Mouse (Mus musculus) midbrain, embryonic 11.5 days (tissue): ENCODE results near the gene Zfpm1. TPM values are rescaled to one million over a fixed set of nuclear protein-coding genes. Genes with fewer than 3 reads are reported as not detected.
A peak's percentile ranks its signal among the peaks of the same experiment; 100 is the strongest.
"Not testable (repeated sequence)": the region's sequence is repeated elsewhere in the genome, so short reads cannot be mapped to it uniquely, and the experiment has no call there.

Experiments used
- ATAC-seq: fragments of 200-750 bp; cut with Nextera tagmentation; 2 replicates; pipeline ENCODE4 v1.8.0; 2017; ENCODE audit warnings: moderate TSS enrichment, moderate library complexity; ENCODE audit not compliant: low FRiP score
- DNase-seq: peaks from one replicate; pipeline ENCODE4 v3.0.0; 2015; ENCODE audit warnings: low spot score; ENCODE audit errors: missing footprints
- H3K27ac ChIP-seq: fragments of 300-500 bp; sonication (generic); 2 replicates; pipeline ENCODE4 v1.5.1; 2014; ENCODE audit warnings: low read depth, low read length
- H3K27me3 ChIP-seq: fragments of 300-500 bp; sonication (generic); 2 replicates; pipeline ENCODE4 v1.6.1; 2014; ENCODE audit warnings: mild to moderate bottlenecking, low read length, moderate library complexity, mixed read lengths; ENCODE audit not compliant: control insufficient read depth, insufficient read depth
- H3K36me3 ChIP-seq: fragments of 300-500 bp; sonication (generic); 2 replicates; pipeline ENCODE4 v1.6.1; 2014; ENCODE audit warnings: mild to moderate bottlenecking, low read length, moderate library complexity, mixed read lengths; ENCODE audit not compliant: control insufficient read depth, insufficient read depth
- H3K4me1 ChIP-seq: fragments of 300-500 bp; sonication (generic); 2 replicates; pipeline ENCODE4 v1.6.1; 2014; ENCODE audit warnings: low read length; ENCODE audit not compliant: control insufficient read depth, insufficient read depth
- H3K4me2 ChIP-seq: fragments of 300-500 bp; sonication (generic); 2 replicates; pipeline ENCODE4 v1.6.1; 2014; ENCODE audit warnings: mild to moderate bottlenecking, moderate library complexity
- H3K4me3 ChIP-seq: fragments of 300-500 bp; sonication (generic); 2 replicates; pipeline ENCODE4 v1.5.1; 2014; ENCODE audit warnings: low read depth, low read length
- H3K9ac ChIP-seq: fragments of 300-500 bp; sonication (generic); 2 replicates; pipeline ENCODE4 v1.6.1; 2014; ENCODE audit warnings: low read length
- H3K9me3 ChIP-seq: fragments of 300-500 bp; sonication (generic); 2 replicates; pipeline ENCODE4 v1.6.1; 2016; ENCODE audit warnings: low read length; ENCODE audit not compliant: control insufficient read depth
- WGBS: fragments of 180-500 bp; shearing (Covaris S2); extraction: QIAGEN DNeasy Blood & Tissue Kit; methylation state at CpG from one replicate; pipeline ENCODE4 v1.1.7; 2014; 5-methylcytosine and 5-hydroxymethylcytosine counted together
- polyA plus RNA-seq: library from polyadenylated mRNA; unstranded; fragments of >200 nt; fragmentation: Nextera tagmentation; extraction: Ambion mirVana; gene quantifications from 2 replicates; pipeline ENCODE4 v1.2.1, GENCODE M21; 2014

Zfpm1 gene
- polyA plus RNA-seq, 1 experiment from 2014 or later: 1.8 TPM

- DNase-seq (no peak), ATAC-seq (no peak)
- Histone ChIP-seq H3K9me3 (no peaks in the 10 kb centered on the region), H3K36me3 (no peaks in the 10 kb centered on the region), H3K9ac (no peak overlapping the region), H3K4me2 (no peak overlapping the region), H3K27ac (peak overlapping the region; percentile 30; the same call in 1 of the 2 replicates), H3K27me3 (peaks cover 5% of the 10 kb centered on the region; the same call in 1 of the 2 replicates), H3K4me3 (no peak overlapping the region), H3K4me1 (peaks cover 17% of the 10 kb centered on the region)
- whole genome bisulfite sequencing: 63% methylated on average over 11 of the region's 11 CpGs
These were observed 40.9 kb downstream of the Zfpm1 start for GRCm38 (mm10) chr8:122322792-122323191.

GRCm38 (mm10) chr8:122323951-122324402 lies 42.0 kb downstream of the Zfpm1 start:
- 0 out of 2 replicates have a peak overlapping the region, but pooled peaks have one; percentile 22 for H3K27ac ChIP-seq
- H3K27me3 ChIP-seq, H3K4me3 ChIP-seq, H3K4me2 ChIP-seq, H3K36me3 ChIP-seq, DNase-seq, H3K9me3 ChIP-seq: not testable (repeated sequence)
- 10% methylated on average over 12 of the region's 13 CpGs for WGBS
- H3K4me1 ChIP-seq: peaks cover 16% of the 10 kb centered on the region
- H3K9ac ChIP-seq: 0 out of 2 replicates have a peak overlapping the region, but pooled peaks have one; percentile 21
- 0 out of 2 replicates have a peak, but pooled peaks have one; percentile 25 for ATAC-seq

- WGBS: 79% methylated on average over 2 of the region's 2 CpGs
- H3K9ac ChIP-seq: no peak overlapping the region
- no peak overlapping the region for H3K4me2 ChIP-seq
These were observed 43.3 kb downstream of the Zfpm1 start for GRCm38 (mm10) chr8:122325196-122325595.

GRCm38 (mm10) chr8:122326114-122326542 lies 44.2 kb downstream of the Zfpm1 start:
- Histone ChIP-seq H3K27ac (no peak overlapping the region; the same call in 1 of the 2 replicates), H3K27me3 (peaks cover 5% of the 10 kb centered on the region; the same call in 1 of the 2 replicates), H3K9ac (peak overlapping the region; percentile 36; the same call in 1 of the 2 replicates), H3K4me2 (peak overlapping the region; percentile 14; the same call in 1 of the 2 replicates), H3K4me1 (peaks cover 16% of the 10 kb centered on the region), H3K9me3 (no peaks in the 10 kb centered on the region), H3K4me3 (no peak overlapping the region), H3K36me3 (no peaks in the 10 kb centered on the region)
- DNase-seq: no peak
- no peak for ATAC-seq
- 6% methylated on average over 14 of the region's 14 CpGs for WGBS

More at GRCm38 (mm10) chr8:122325196-122325595, 43.3 kb downstream of the Zfpm1 start:
- no peaks in the 10 kb centered on the region for H3K9me3 ChIP-seq
- no peak overlapping the region for H3K27ac ChIP-seq
- H3K27me3 ChIP-seq: peaks cover 5% of the 10 kb centered on the region; the same call in 1 of the 2 replicates
- H3K4me1 ChIP-seq: peaks cover 16% of the 10 kb centered on the region
- ATAC-seq: no peak
- H3K36me3 ChIP-seq: no peaks in the 10 kb centered on the region
- no peak overlapping the region for H3K4me3 ChIP-seq
- no peak for DNase-seq

- no peak overlapping the region for H3K4me3 ChIP-seq
- WGBS: 78% methylated on average over 8 of the region's 8 CpGs
- no peak for ATAC-seq
- DNase-seq: no peak
- peaks cover 6% of the 10 kb centered on the region for H3K27me3 ChIP-seq
- peaks cover 8% of the 10 kb centered on the region for H3K4me1 ChIP-seq
- H3K9me3 ChIP-seq: no peaks in the 10 kb centered on the region
- H3K27ac ChIP-seq: peak overlapping the region; percentile 11
- no peaks in the 10 kb centered on the region for H3K36me3 ChIP-seq
- no peak overlapping the region for H3K9ac ChIP-seq
- H3K4me2 ChIP-seq: no peak overlapping the region
These were observed 47.1 kb downstream of the Zfpm1 start for GRCm38 (mm10) chr8:122329072-122329471.

GRCm38 (mm10) chr8:122329553-122330239 lies 47.8 kb downstream of the Zfpm1 start:
- WGBS: 78% methylated on average over 22 of the region's 22 CpGs
- ATAC-seq (peak; percentile 43), DNase-seq (no peak)
- Histone ChIP-seq H3K27ac (peak overlapping the region; percentile 44; the same call in 1 of the 2 replicates), H3K4me3 (no peak overlapping the region), H3K4me1 (peaks cover 5% of the 10 kb centered on the region), H3K9me3 (no peaks in the 10 kb centered on the region), H3K27me3 (peaks cover 12% of the 10 kb centered on the region), H3K4me2 (no peak overlapping the region), H3K9ac (no peak overlapping the region), H3K36me3 (no peaks in the 10 kb centered on the region)

- H3K27me3 ChIP-seq: peaks cover 18% of the 10 kb centered on the region
- H3K27ac ChIP-seq: no peak overlapping the region
- ATAC-seq: no peak
- WGBS: 77% methylated on average over 12 of the region's 12 CpGs
- no peaks in the 10 kb centered on the region for H3K36me3 ChIP-seq
- peaks cover 8% of the 10 kb centered on the region for H3K4me1 ChIP-seq
- H3K9me3 ChIP-seq: no peaks in the 10 kb centered on the region
- H3K4me3 ChIP-seq: no peak overlapping the region
- no peak for DNase-seq
- H3K4me2 ChIP-seq: no peak overlapping the region
- no peak overlapping the region; the same call in 1 of the 2 replicates for H3K9ac ChIP-seq
These were observed 48.6 kb downstream of the Zfpm1 start for GRCm38 (mm10) chr8:122330446-122331133.

- Histone ChIP-seq H3K9me3 (no peaks in the 10 kb centered on the region), H3K27ac (no peak overlapping the region), H3K27me3 (peaks cover 23% of the 10 kb centered on the region), H3K9ac (no peak overlapping the region), H3K36me3 (no peaks in the 10 kb centered on the region), H3K4me3 (no peak overlapping the region), H3K4me2 (no peak overlapping the region), H3K4me1 (peaks cover 9% of the 10 kb centered on the region)
- WGBS: 85% methylated on average over 3 of the region's 3 CpGs
- DNase-seq (no peak), ATAC-seq (no peak)
These were observed 49.2 kb downstream of the Zfpm1 start for GRCm38 (mm10) chr8:122331134-122331523.
